29 mouse cellular contexts compared by ENCODE assay signal in genomic region chr8:70519043-70519442, GRCm38 (mm10). TPM values are rescaled to one million over a fixed set of nuclear protein-coding genes. Genes with fewer than 3 reads are reported as not detected.
A peak's percentile ranks its signal among the peaks of the same experiment; 100 is the strongest.
DNase-seq lines count a peak whose midpoint lies in the region; ATAC-seq and TF ChIP-seq lines count a peak whose summit lies in the region.
"Had no signal": no experiment of that assay in that cellular context is flagged by ENCODE, and none has a peak within 500 bp of the region (broad histone marks: within the 10 kb centered on the region; RNA-seq: fewer than 3 reads in every experiment).

No protein-coding gene starts in this region.

- peaks cover 8% of the 10 kb centered on the region; the same call in 1 of the 2 replicates for H3K36me3 ChIP-seq in midbrain, embryonic 16.5 days (ENCODE audit: control insufficient read depth, insufficient read depth, low read length)

- no peak overlapping the region for H3K9ac ChIP-seq in midbrain, embryonic 16.5 days (ENCODE audit: low read depth, low read length)
- H3K9ac ChIP-seq: embryonic facial prominence, embryonic 13.5 days; embryonic facial prominence, embryonic 15.5 days; forebrain, embryonic 12.5 days had no signal

- H3K4me3 ChIP-seq in left cerebral cortex, adult 2 months: no peak overlapping the region
- no peak overlapping the region for H3K4me3 ChIP-seq in midbrain, embryonic 16.5 days (ENCODE audit: low read depth, low read length)
- no peak overlapping the region for H3K4me3 ChIP-seq in layer of hippocampus, adult 2 months
- H3K4me3 ChIP-seq: embryonic facial prominence, embryonic 13.5 days; embryonic facial prominence, embryonic 15.5 days; erythroblast, embryonic 14.5 days; forebrain, embryonic 10.5 days; forebrain, embryonic 12.5 days had no signal

- no peaks in the 10 kb centered on the region for H3K27me3 ChIP-seq in midbrain, embryonic 16.5 days (ENCODE audit: control insufficient read depth, insufficient read depth, low read depth, low read length)
- H3K27me3 ChIP-seq: CH12.LX; embryonic facial prominence, embryonic 13.5 days; embryonic facial prominence, embryonic 15.5 days; forebrain, embryonic 12.5 days; Patski had no signal

- no peak for ATAC-seq in midbrain, embryonic 16.5 days
- ATAC-seq: activated CD4-positive, CD25-positive, alpha-beta regulatory T cell, adult 4 months; CD4-positive, CD25-positive, alpha-beta regulatory T cell, adult 4 months; forebrain, embryonic 14.5 days; forebrain, embryonic 16.5 days; Patski had no signal

- peak overlapping the region; percentile 19; the same call in 1 of the 2 replicates for H3K27ac ChIP-seq in left cerebral cortex, adult 2 months
- H3K27ac ChIP-seq in midbrain, embryonic 16.5 days (ENCODE audit: low read length): no peak overlapping the region
- H3K27ac ChIP-seq in layer of hippocampus, adult 2 months: no peak overlapping the region
- H3K27ac ChIP-seq: embryonic facial prominence, embryonic 15.5 days; forebrain, embryonic 10.5 days; forebrain, embryonic 12.5 days had no signal

- DNase-seq in left cerebral cortex, adult 2 months (ENCODE audit: extremely low spot score in 1 of 2, low spot score in 2 of 2): no peak
- no peak for DNase-seq in left cerebral cortex, postnatal 4 days
- peak; percentile 66 for DNase-seq in 3T3-L1 (ENCODE audit: low read depth, low spot score)
- peak; percentile 76 for DNase-seq in brain, adult 2 months (ENCODE audit: low read depth, low spot score)
- no peak for DNase-seq in layer of hippocampus, adult 2 months (ENCODE audit: low spot score in 2 of 2)
- DNase-seq: adrenal gland, adult 8-10 months; adrenal gland, postnatal 14 days; adrenal gland, postnatal 36 days; B cell, adult 2 months; cerebellum, adult 11 months; cerebellum, adult 18-20 months; cerebellum, adult 8-10 months; cerebellum, adult 9-11 months; cerebellum, postnatal 14 days; cerebellum, postnatal 36 days; embryo, embryonic 11 days had no signal

- intact Hi-C loops in left cerebral cortex, adult 2 months (cut with DNase I): no loop called here
- intact Hi-C loops in left cerebral cortex, postnatal 4 days (cut with DNase I): no loop called here

- no peak for TF ChIP-seq CTCF in left cerebral cortex, adult 2 months (IDR thresholded peaks at IDR 0.05)
- no peak for TF ChIP-seq CTCF in layer of hippocampus, adult 2 months (conservative IDR thresholded peaks at IDR 0.05)

- H3K9me3 ChIP-seq in midbrain, embryonic 16.5 days (replicated peaks; ENCODE audit: control insufficient read depth, low read length, poor library complexity, severe bottlenecking): no peaks in the 10 kb centered on the region
- H3K9me3 ChIP-seq: embryonic facial prominence, embryonic 13.5 days; embryonic facial prominence, embryonic 15.5 days; forebrain, embryonic 10.5 days; forebrain, embryonic 12.5 days; G1E had no signal

- WGBS in midbrain, embryonic 16.5 days: 93% methylated on average over 6 of the region's 6 CpGs

- no peak overlapping the region for H3K4me2 ChIP-seq in midbrain, embryonic 16.5 days (ENCODE audit: low read length)
- H3K4me2 ChIP-seq: embryonic facial prominence, embryonic 13.5 days; embryonic facial prominence, embryonic 15.5 days; forebrain, embryonic 12.5 days had no signal

- H3K4me1 ChIP-seq in midbrain, embryonic 16.5 days (ENCODE audit: control insufficient read depth, insufficient read depth, low read length): peaks cover 6% of the 10 kb centered on the region

RNA-seq across cellular contexts. Expression of gene Uba52, which starts 8.4 kb away (rescaled TPM):
- 100 to 1,000 TPM; 788 to 861 TPM for total RNA-seq in left cerebral cortex, adult 2 months (2021)
- 1,000 to 10,000 TPM; 1,115 to 1,131 TPM for total RNA-seq in left cerebral cortex, postnatal 4 days (2021)
- polyA plus RNA-seq in midbrain, embryonic 16.5 days (2015; fragmentation: Nextera tagmentation; extraction: Ambion mirVana): 584 and 621 TPM in 2 replicates
- total RNA-seq in layer of hippocampus, adult 2 months (2021): 1,000 to 10,000 TPM in 1 of 2 experiments, 100 to 1,000 TPM in 1; 970 to 1,000 TPM

RNA-seq across cellular contexts. Expression of gene Fkbp8, which starts 8.5 kb away (rescaled TPM):
- total RNA-seq in left cerebral cortex, adult 2 months (2021): 100 to 1,000 TPM; 392 to 410 TPM
- 100 to 1,000 TPM; 311 to 344 TPM for total RNA-seq in left cerebral cortex, postnatal 4 days (2021)
- polyA plus RNA-seq in midbrain, embryonic 16.5 days (2015; fragmentation: Nextera tagmentation; extraction: Ambion mirVana): 406 and 425 TPM in 2 replicates
- total RNA-seq in layer of hippocampus, adult 2 months (2021): 100 to 1,000 TPM; 447 to 453 TPM

RNA-seq across cellular contexts. Expression of gene Kxd1, which starts 8.7 kb away (rescaled TPM):
- total RNA-seq in left cerebral cortex, adult 2 months (2021): 10 to 100 TPM; 39.8 to 44.4 TPM
- total RNA-seq in left cerebral cortex, postnatal 4 days (2021): 10 to 100 TPM; 31.9 to 33.0 TPM
- polyA plus RNA-seq in midbrain, embryonic 16.5 days (2015; fragmentation: Nextera tagmentation; extraction: Ambion mirVana): 43.1 and 43.3 TPM in 2 replicates
- 10 to 100 TPM; 37.2 to 40.7 TPM for total RNA-seq in layer of hippocampus, adult 2 months (2021)

RNA-seq across cellular contexts. Expression of gene Rex1bd, which starts 12.5 kb away (rescaled TPM):
- 100 to 1,000 TPM; 108 to 110 TPM for total RNA-seq in left cerebral cortex, adult 2 months (2021)
- total RNA-seq in left cerebral cortex, postnatal 4 days (2021): 100 to 1,000 TPM; 109 to 116 TPM
- 163 and 185 TPM in 2 replicates for polyA plus RNA-seq in midbrain, embryonic 16.5 days (2015; fragmentation: Nextera tagmentation; extraction: Ambion mirVana)
- 10 to 100 TPM; 93.9 to 98.1 TPM for total RNA-seq in layer of hippocampus, adult 2 months (2021)

RNA-seq across cellular contexts. Expression of gene Ell, which starts 20.2 kb away (rescaled TPM):
- total RNA-seq in left cerebral cortex, adult 2 months (2021): 10 to 100 TPM; 18.6 to 20.8 TPM
- total RNA-seq in left cerebral cortex, postnatal 4 days (2021): 10 to 100 TPM; 17.7 to 20.0 TPM
- 16.7 and 19.2 TPM in 2 replicates for polyA plus RNA-seq in midbrain, embryonic 16.5 days (2015; fragmentation: Nextera tagmentation; extraction: Ambion mirVana)
- 10 to 100 TPM; 20.5 to 24.4 TPM for total RNA-seq in layer of hippocampus, adult 2 months (2021)

Comparison
In these comparisons a context has a peak if more than half of its experiments do, and no peak if none do; other contexts are left out.
1. DNase-seq: peak in 3T3-L1 (single experiment) and brain, adult 2 months (single experiment); none in left cerebral cortex, adult 2 months (0 of 2), left cerebral cortex, postnatal 4 days (single experiment) and layer of hippocampus, adult 2 months (0 of 2).